Mouse (Mus musculus): ENCODE data around the gene 4930447C04Rik.

GRCm38 (mm10) chr12:72938600-72939490 is 1.7 kb downstream of the 4930447C04Rik start:
- TF ChIP-seq POLR2A (IDR thresholded peaks at IDR 0.05; ENCODE audit: low read depth, low read length) = no peak
- TF ChIP-seq CTCF (IDR thresholded peaks at IDR 0.05; ENCODE audit: extremely low read depth, insufficient read length, insufficient replicate concordance, low read depth, low read length) = no peak
